In genomic region chr12:72374823-72375225, GRCm38 (mm10) we compare ENCODE assay signal across 9 mouse cellular contexts. TPM values are rescaled to one million over a fixed set of nuclear protein-coding genes. Genes with fewer than 3 reads are reported as not detected.
DNase-seq lines count a peak whose midpoint lies in the region; ATAC-seq and TF ChIP-seq lines count a peak whose summit lies in the region.
"Had no signal": no experiment of that assay in that cellular context is flagged by ENCODE, and none has a peak within 500 bp of the region (broad histone marks: within the 10 kb centered on the region; RNA-seq: fewer than 3 reads in every experiment).

No protein-coding gene starts in this region.

- no peaks in the 10 kb centered on the region for H3K9me3 ChIP-seq in forebrain, postnatal 0 days (ENCODE audit: low read length)
- H3K9me3 ChIP-seq in midbrain, embryonic 15.5 days: no peaks in the 10 kb centered on the region
- H3K9me3 ChIP-seq: limb, embryonic 13.5 days had no signal

- no peak for TF ChIP-seq CTCF in forebrain, postnatal 0 days (IDR thresholded peaks at IDR 0.05; ENCODE audit: low read depth)

- H3K4me1 ChIP-seq in forebrain, postnatal 0 days (ENCODE audit: insufficient read depth): peaks cover 15% of the 10 kb centered on the region
- H3K4me1 ChIP-seq in midbrain, embryonic 15.5 days: peaks cover 29% of the 10 kb centered on the region

- H3K4me2 ChIP-seq in forebrain, postnatal 0 days (ENCODE audit: low read depth): peak overlapping the region; percentile 24; the same call in 1 of the 2 replicates
- peak overlapping the region; percentile 27 for H3K4me2 ChIP-seq in midbrain, embryonic 15.5 days
- H3K4me2 ChIP-seq: limb, embryonic 13.5 days had no signal

- H3K4me3 ChIP-seq in forebrain, postnatal 0 days (ENCODE audit: low read depth, low read length): no peak overlapping the region
- no peak overlapping the region for H3K4me3 ChIP-seq in midbrain, embryonic 15.5 days
- H3K4me3 ChIP-seq: limb, embryonic 13.5 days had no signal

- DNase-seq in cerebellum, adult 11-12 months: peak; percentile 70
- peak; percentile 64 to 69 for DNase-seq in cerebellum, postnatal 14 days
- peak; percentile 70 for DNase-seq in forebrain, postnatal 0 days
- no peak for DNase-seq in adrenal gland, postnatal 36 days
- DNase-seq in natural killer cell, adult 2 months (ENCODE audit: low spot score in 2 of 2): no peak
- DNase-seq in spleen, adult 12 weeks (ENCODE audit: low spot score): no peak
- DNase-seq in spleen, postnatal 4 days (ENCODE audit: low spot score in 2 of 2): no peak

- 13% methylated on average over 11 of the region's 11 CpGs for WGBS in forebrain, postnatal 0 days
- WGBS in midbrain, embryonic 15.5 days: 9% methylated on average over 11 of the region's 11 CpGs

- H3K27ac ChIP-seq in forebrain, postnatal 0 days (ENCODE audit: low read depth, low read length): peak overlapping the region; percentile 76
- H3K27ac ChIP-seq in midbrain, embryonic 15.5 days: peak overlapping the region; percentile 75
- H3K27ac ChIP-seq: limb, embryonic 13.5 days had no signal

- H3K9ac ChIP-seq in forebrain, postnatal 0 days: no peak overlapping the region
- H3K9ac ChIP-seq in midbrain, embryonic 15.5 days: no peak overlapping the region
- H3K9ac ChIP-seq: limb, embryonic 13.5 days had no signal

- peak; percentile 47 for ATAC-seq in forebrain, postnatal 0 days
- ATAC-seq in midbrain, embryonic 15.5 days (replicated peaks): peak; percentile 71

- no peaks in the 10 kb centered on the region for H3K36me3 ChIP-seq in forebrain, postnatal 0 days (ENCODE audit: insufficient read depth)
- H3K36me3 ChIP-seq in midbrain, embryonic 15.5 days (replicated peaks): no peaks in the 10 kb centered on the region
- H3K36me3 ChIP-seq: limb, embryonic 13.5 days had no signal

- no peaks in the 10 kb centered on the region for H3K27me3 ChIP-seq in forebrain, postnatal 0 days (ENCODE audit: insufficient read depth, low read length)
- no peaks in the 10 kb centered on the region for H3K27me3 ChIP-seq in midbrain, embryonic 15.5 days (replicated peaks)
- H3K27me3 ChIP-seq: limb, embryonic 13.5 days had no signal

RNA-seq across cellular contexts. Expression of gene Rtn1, which starts 34.0 kb away (rescaled TPM):
- total RNA-seq in forebrain, postnatal 0 days (2014; rRNA removed): 1,286 and 1,411 TPM in 2 replicates
- polyA plus RNA-seq in forebrain, postnatal 0 days (2015; fragmentation: Nextera tagmentation; extraction: Ambion mirVana): 2,997 and 3,605 TPM in 2 replicates
- polyA plus RNA-seq in midbrain, embryonic 15.5 days (2015; fragmentation: Nextera tagmentation; extraction: Ambion mirVana): 3,115 and 3,141 TPM in 2 replicates
- 10 to 100 TPM; 17.5 to 17.7 TPM for total RNA-seq in adrenal gland, postnatal 36 days (2021)

Comparison
In these comparisons a context has a peak if more than half of its experiments do, and no peak if none do; other contexts are left out.
1. DNase-seq: peak in cerebellum, adult 11-12 months (single experiment), cerebellum, postnatal 14 days (2 of 2) and forebrain, postnatal 0 days (single experiment); none in adrenal gland, postnatal 36 days (0 of 2), natural killer cell, adult 2 months (0 of 2), spleen, adult 12 weeks (single experiment) and spleen, postnatal 4 days (0 of 2).
2. RNA of gene Rtn1, which starts 34.0 kb away (total RNA-seq): 1,286 to 1,411 TPM in forebrain, postnatal 0 days; 17.5 to 17.7 TPM in adrenal gland, postnatal 36 days; every median in the first group is over 10 times any median in the second.